Mouse (Mus musculus): ENCODE measurements at regions not wholly inside any gene's neighbourhood (a gene's known extent, or its start where the extent isn't known, plus 50 kb on each side); places are given as distances from the start of the nearest gene placed in this dataset.

DNA sequence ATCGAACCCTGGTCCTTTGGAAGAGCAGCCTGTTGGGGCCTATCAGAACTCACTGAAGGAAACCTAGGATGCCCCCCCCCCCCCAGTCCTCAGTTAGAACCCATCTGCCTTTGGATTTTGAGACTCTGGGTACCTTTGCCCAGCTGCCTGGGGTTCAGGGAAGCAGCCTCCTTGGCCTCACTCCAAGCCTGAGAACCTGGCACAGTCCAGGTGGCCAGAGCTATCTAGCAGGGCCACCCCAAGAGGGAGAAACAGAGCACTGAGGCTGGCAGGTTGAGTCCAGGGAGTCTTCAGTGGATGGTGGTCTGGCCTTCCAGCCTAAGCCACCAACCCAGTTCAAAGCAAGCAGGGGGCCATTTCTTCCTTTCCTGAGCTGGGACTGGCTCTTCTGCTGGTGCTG lies 100.2 kb downstream of the Cstad start:
- TF ChIP-seq CTCF (IDR thresholded peaks at IDR 0.05; ENCODE audit: low read depth) (no peak), EP300 (IDR thresholded peaks at IDR 0.05; ENCODE audit: low read depth) (no peak)
